Mouse (Mus musculus): ENCODE results near the gene Ier5.

Gene Ier5

GRCm38 (mm10) chr1:155098486-155099279 lies 753 bp downstream of the Ier5 start:
- DNase-seq: peak; percentile 62

GRCm38 (mm10) chr1:155097931-155098485 lies 1.4 kb downstream of the Ier5 start:
- peak; percentile 32 for DNase-seq

GRCm38 (mm10) chr1:155097354-155097753 lies 2.1 kb downstream of the Ier5 start:
- DNase-seq: no peak

- DNase-seq: no peak
Observed at GRCm38 (mm10) chr1:155096620-155097261, 2.7 kb downstream of the Ier5 start.

- DNase-seq: no peak
Observed at GRCm38 (mm10) chr1:155093971-155094707, 5.3 kb downstream of the Ier5 start.

- peak; percentile 34 for DNase-seq
Observed at GRCm38 (mm10) chr1:155093145-155093791, 6.2 kb downstream of the Ier5 start.

GRCm38 (mm10) chr1:155091842-155092800 lies 7.3 kb downstream of the Ier5 start:
- DNase-seq: peak; percentile 73

GRCm38 (mm10) chr1:155091374-155091841 lies 8.0 kb downstream of the Ier5 start:
- no peak for DNase-seq

GRCm38 (mm10) chr1:155090736-155091135 lies 8.7 kb downstream of the Ier5 start:
- DNase-seq: no peak

GRCm38 (mm10) chr1:155090327-155090726 lies 9.1 kb downstream of the Ier5 start:
- DNase-seq: no peak

GRCm38 (mm10) chr1:155088847-155089603 lies 10.4 kb downstream of the Ier5 start:
- no peak for DNase-seq

GRCm38 (mm10) chr1:155088046-155088445 lies 11.4 kb downstream of the Ier5 start:
- DNase-seq: no peak

GRCm38 (mm10) chr1:155086893-155087292 lies 12.5 kb downstream of the Ier5 start:
- DNase-seq: no peak

GRCm38 (mm10) chr1:155086416-155086815 lies 13.0 kb downstream of the Ier5 start:
- DNase-seq: no peak

- no peak for DNase-seq
Observed at GRCm38 (mm10) chr1:155084839-155085238, 14.6 kb downstream of the Ier5 start.

- DNase-seq: peak; percentile 98
Observed at GRCm38 (mm10) chr1:155083271-155084265, 15.9 kb downstream of the Ier5 start.

- DNase-seq: peak; percentile 72
Observed at GRCm38 (mm10) chr1:155082965-155083268, 16.5 kb downstream of the Ier5 start.

GRCm38 (mm10) chr1:155082158-155082964 lies 17.1 kb downstream of the Ier5 start:
- no peak for DNase-seq

GRCm38 (mm10) chr1:155077675-155078074 lies 21.8 kb downstream of the Ier5 start:
- no peak for DNase-seq
